In the genomic region with DNA sequence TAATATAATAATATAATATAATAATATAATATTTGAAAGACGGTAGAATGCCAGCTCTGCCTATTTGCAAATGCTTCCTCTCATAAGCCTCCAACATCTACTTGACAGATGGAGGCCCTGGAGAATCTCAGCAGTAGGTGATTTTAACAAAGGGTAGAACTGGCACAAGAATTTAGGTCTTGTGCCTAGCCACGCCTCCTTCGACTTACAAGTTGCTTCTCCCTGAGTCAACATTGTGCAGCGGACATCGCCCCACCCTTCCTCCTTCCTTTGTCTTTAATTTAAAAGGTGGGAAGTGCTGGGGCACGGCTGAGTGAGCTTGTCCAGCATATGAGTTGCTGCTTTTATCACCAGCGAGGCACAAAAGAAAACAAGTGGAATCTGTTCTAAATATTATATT, we compare ENCODE assay signal across 12 mouse cellular contexts. TPM values are rescaled to one million over a fixed set of nuclear protein-coding genes. Genes with fewer than 3 reads are reported as not detected.
A peak's percentile ranks its signal among the peaks of the same experiment; 100 is the strongest.
DNase-seq lines count a peak whose midpoint lies in the region; ATAC-seq and TF ChIP-seq lines count a peak whose summit lies in the region.
"Had no signal": no experiment of that assay in that cellular context is flagged by ENCODE, and none has a peak within 500 bp of the region (broad histone marks: within the 10 kb centered on the region; RNA-seq: fewer than 3 reads in every experiment).

No protein-coding gene starts in this region.

- H3K4me1 ChIP-seq in kidney, postnatal 0 days (replicated peaks; ENCODE audit: insufficient read depth, low read length) = no peaks in the 10 kb centered on the region
- no peaks in the 10 kb centered on the region for H3K4me1 ChIP-seq in kidney, embryonic 16.5 days (ENCODE audit: insufficient read depth, low read length)
- H3K4me1 ChIP-seq: forebrain, embryonic 10.5 days; lung, embryonic 15.5 days had no signal

- H3K9ac ChIP-seq in kidney, postnatal 0 days (ENCODE audit: low read depth, low read length) = no peak overlapping the region
- no peak overlapping the region for H3K9ac ChIP-seq in kidney, embryonic 16.5 days (replicated peaks; ENCODE audit: low read length)
- H3K9ac ChIP-seq: hindbrain, embryonic 14.5 days; lung, embryonic 15.5 days had no signal

- no peak for TF ChIP-seq CTCF in kidney, postnatal 0 days (IDR thresholded peaks at IDR 0.05; ENCODE audit: low read depth)

- peak; percentile 31 for DNase-seq in kidney, postnatal 0 days (ENCODE audit: low spot score)
- peak; percentile 34 to 39 for DNase-seq in cerebellum, adult 18-20 months
- DNase-seq in heart, postnatal 10 days = peak; percentile 28 to 33
- peak; percentile 19 for DNase-seq in retina, embryonic 14.5 days (ENCODE audit: low spot score)
- no peak for DNase-seq in ovary, postnatal 36 days (ENCODE audit: low spot score)
- no peak for DNase-seq in embryo, embryonic 9.5 days (ENCODE audit: extremely low spot score)

- H3K4me2 ChIP-seq in kidney, postnatal 0 days (ENCODE audit: low read length) = no peak overlapping the region
- no peak overlapping the region for H3K4me2 ChIP-seq in kidney, embryonic 16.5 days (replicated peaks; ENCODE audit: low read depth, low read length)
- H3K4me2 ChIP-seq: hindbrain, embryonic 14.5 days; lung, embryonic 15.5 days had no signal

- no peak overlapping the region for H3K4me3 ChIP-seq in kidney, postnatal 0 days (replicated peaks; ENCODE audit: low read depth, low read length)
- no peak overlapping the region for H3K4me3 ChIP-seq in kidney, embryonic 16.5 days (ENCODE audit: low read length)
- H3K4me3 ChIP-seq: forebrain, embryonic 10.5 days; left cerebral cortex, adult 2 months; lung, embryonic 15.5 days had no signal

- no peaks in the 10 kb centered on the region for H3K27me3 ChIP-seq in kidney, postnatal 0 days (ENCODE audit: insufficient read depth, low read length)
- no peaks in the 10 kb centered on the region for H3K27me3 ChIP-seq in kidney, embryonic 16.5 days (ENCODE audit: insufficient read depth, low read length)
- H3K27me3 ChIP-seq: lung, embryonic 15.5 days had no signal

- 58% methylated on average over 7 of the region's 7 CpGs for WGBS in kidney, postnatal 0 days
- WGBS in kidney, embryonic 16.5 days = 49% methylated on average over 7 of the region's 7 CpGs

- intact Hi-C loops in heart, postnatal 10 days (cut with DNase I) = loop anchor here (5.0 kb wide), 1 partner anchor 1409 kb away; a partner anchor contains a TSS

- H3K27ac ChIP-seq in kidney, postnatal 0 days = no peak overlapping the region
- H3K27ac ChIP-seq in kidney, embryonic 16.5 days (ENCODE audit: low read length) = no peak overlapping the region
- H3K27ac ChIP-seq: forebrain, embryonic 10.5 days; hindbrain, embryonic 14.5 days; left cerebral cortex, adult 2 months; lung, embryonic 15.5 days had no signal

- ATAC-seq in kidney, postnatal 0 days (replicated peaks; ENCODE audit: low FRiP score, low read depth) = no peak
- no peak; the same call in 1 of the 2 replicates for ATAC-seq in kidney, embryonic 16.5 days (ENCODE audit: low FRiP score, low TSS enrichment)

- H3K9me3 ChIP-seq in kidney, postnatal 0 days (replicated peaks; ENCODE audit: low read length) = no peaks in the 10 kb centered on the region
- H3K9me3 ChIP-seq in kidney, embryonic 16.5 days (ENCODE audit: low read length) = no peaks in the 10 kb centered on the region
- H3K9me3 ChIP-seq: forebrain, embryonic 10.5 days; lung, embryonic 15.5 days had no signal

- no peaks in the 10 kb centered on the region for H3K36me3 ChIP-seq in kidney, postnatal 0 days (ENCODE audit: insufficient read depth, low read length)
- H3K36me3 ChIP-seq in kidney, embryonic 16.5 days (ENCODE audit: insufficient read depth, low read length) = no peaks in the 10 kb centered on the region
- H3K36me3 ChIP-seq: forebrain, embryonic 10.5 days; lung, embryonic 15.5 days had no signal

RNA-seq across cellular contexts. Expression of a gene that starts 32.8 kb away (rescaled TPM):
- polyA plus RNA-seq in kidney, postnatal 0 days (2015; fragmentation: Nextera tagmentation; extraction: Ambion mirVana) = 4.3 and 6.4 TPM in 2 replicates
- polyA plus RNA-seq in kidney, embryonic 16.5 days (2015; fragmentation: Nextera tagmentation; extraction: Ambion mirVana) = 0.28 and 0.51 TPM in 2 replicates
- under 1 TPM; 0.12 to 0.62 TPM for total RNA-seq in heart, postnatal 10 days (2021)
- polyA plus RNA-seq: forebrain, embryonic 10.5 days had no signal

RNA-seq across cellular contexts. Expression of a gene that starts 32.9 kb away (rescaled TPM):
- polyA plus RNA-seq in kidney, postnatal 0 days (2015; fragmentation: Nextera tagmentation; extraction: Ambion mirVana) = 0.32 and 0.41 TPM in 2 replicates
- 0.10 and 0.33 TPM in 2 replicates for polyA plus RNA-seq in kidney, embryonic 16.5 days (2015; fragmentation: Nextera tagmentation; extraction: Ambion mirVana)
- total RNA-seq in heart, postnatal 10 days (2021) = under 1 TPM; 0.53 to 0.77 TPM
- polyA plus RNA-seq: forebrain, embryonic 10.5 days; neural tube, embryonic 11.5 days had no signal

Comparison
In these comparisons a context has a peak if more than half of its experiments do, and no peak if none do; other contexts are left out.
1. DNase-seq: peak in kidney, postnatal 0 days (single experiment), cerebellum, adult 18-20 months (2 of 2), heart, postnatal 10 days (2 of 2) and retina, embryonic 14.5 days (single experiment); none in ovary, postnatal 36 days (single experiment) and embryo, embryonic 9.5 days (single experiment).